Mouse (Mus musculus) intestine, postnatal 0 days (tissue): Measurements from ENCODE around the gene Krtap12-1. TPM values are rescaled to one million over a fixed set of nuclear protein-coding genes. Genes with fewer than 3 reads are reported as not detected.
"Not testable (repeated sequence)": the region's sequence is repeated elsewhere in the genome, so short reads cannot be mapped to it uniquely, and the experiment has no call there.

Experiments
- ATAC-seq: fragments of 200-750 bp; cut with Nextera tagmentation; 2 replicates; pipeline ENCODE4 v1.8.0; 2017; ENCODE audit warnings: mild to moderate bottlenecking, moderate TSS enrichment, moderate library complexity
- H3K27ac ChIP-seq: fragments of 300-500 bp; sonication (generic); 2 replicates; pipeline ENCODE4 v1.5.1; 2014; ENCODE audit warnings: mild to moderate bottlenecking, low read depth, low read length, moderate library complexity
- H3K27me3 ChIP-seq: fragments of 300-500 bp; sonication (generic); replicated peaks from 2 replicates; pipeline ENCODE4 v1.6.1; 2014; ENCODE audit warnings: low read length, mixed read lengths; ENCODE audit not compliant: control insufficient read depth, insufficient read depth
- H3K36me3 ChIP-seq: fragments of 300-500 bp; sonication (generic); 2 replicates; pipeline ENCODE4 v1.6.1; 2014; ENCODE audit warnings: mild to moderate bottlenecking, moderate library complexity; ENCODE audit not compliant: control insufficient read depth, insufficient read depth
- H3K4me1 ChIP-seq: fragments of 300-500 bp; sonication (generic); replicated peaks from 2 replicates; pipeline ENCODE4 v1.6.1; 2014; ENCODE audit warnings: antibody characterized with exemption, low read length, mixed read lengths; ENCODE audit not compliant: control insufficient read depth, insufficient read depth
- H3K4me2 ChIP-seq: fragments of 300-500 bp; sonication (generic); replicated peaks from 2 replicates; pipeline ENCODE4 v1.6.1; 2014; ENCODE audit warnings: low read depth, mild to moderate bottlenecking, moderate library complexity
- H3K4me3 ChIP-seq: fragments of 300-500 bp; sonication (generic); 2 replicates; pipeline ENCODE4 v1.5.1; 2014; ENCODE audit warnings: low read depth, low read length
- H3K9ac ChIP-seq: fragments of 300-500 bp; sonication (generic); 2 replicates; pipeline ENCODE4 v1.6.1; 2014; ENCODE audit warnings: mild to moderate bottlenecking, low read depth, low read length
- H3K9me3 ChIP-seq: fragments of 300-500 bp; sonication (generic); 2 replicates; pipeline ENCODE4 v1.6.1; 2016; ENCODE audit warnings: mixed run types; ENCODE audit not compliant: control insufficient read depth
- CTCF ChIP-seq: sonication (generic); IDR thresholded peaks from 2 replicates; pipeline ENCODE4 v1.5.1; 2016; ENCODE audit warnings: low read depth, mild to moderate bottlenecking, control low read depth, antibody characterized with exemption, moderate library complexity
- WGBS: fragments of 180-500 bp; shearing (Covaris S2); extraction: QIAGEN DNeasy Blood & Tissue Kit; methylation state at CpG from one replicate; pipeline ENCODE4 v1.1.7; 2014; 5-methylcytosine and 5-hydroxymethylcytosine counted together
- polyA plus RNA-seq: library from polyadenylated mRNA; unstranded; fragments of >200 nt; fragmentation: Nextera tagmentation; extraction: Ambion mirVana; gene quantifications from 2 replicates; pipeline ENCODE4 v1.2.1, GENCODE M21; 2015

The Krtap12-1 gene
- polyA plus RNA-seq = not detected in 2 replicates

DNA sequence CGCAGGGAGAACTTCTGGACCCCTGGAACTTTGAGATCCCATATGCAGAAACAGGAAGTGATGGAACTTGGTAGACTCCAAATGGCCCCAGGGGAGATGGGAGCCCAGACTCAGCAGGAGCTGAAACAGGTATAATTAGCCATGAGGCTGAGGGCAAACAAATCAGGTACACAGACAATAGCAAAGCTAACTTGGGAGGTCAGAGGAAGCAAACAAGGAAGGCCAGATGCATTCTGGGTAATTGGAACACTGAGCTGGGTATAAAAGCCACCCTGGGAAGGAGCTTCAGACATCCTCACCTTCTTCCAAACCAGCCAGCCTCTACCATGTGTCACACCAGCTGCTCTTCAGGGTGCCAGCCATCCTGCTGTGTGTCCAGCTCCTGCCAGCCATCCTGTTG, at the start of gene Krtap12-1:
Krtap12-1 (plus strand) TSS at position 301 of the 400 bp plus-strand sequence.
- not testable (repeated sequence) for H3K9me3 ChIP-seq, ATAC-seq
- 83% methylated on average over 1 of the region's 1 CpGs for WGBS

DNA sequence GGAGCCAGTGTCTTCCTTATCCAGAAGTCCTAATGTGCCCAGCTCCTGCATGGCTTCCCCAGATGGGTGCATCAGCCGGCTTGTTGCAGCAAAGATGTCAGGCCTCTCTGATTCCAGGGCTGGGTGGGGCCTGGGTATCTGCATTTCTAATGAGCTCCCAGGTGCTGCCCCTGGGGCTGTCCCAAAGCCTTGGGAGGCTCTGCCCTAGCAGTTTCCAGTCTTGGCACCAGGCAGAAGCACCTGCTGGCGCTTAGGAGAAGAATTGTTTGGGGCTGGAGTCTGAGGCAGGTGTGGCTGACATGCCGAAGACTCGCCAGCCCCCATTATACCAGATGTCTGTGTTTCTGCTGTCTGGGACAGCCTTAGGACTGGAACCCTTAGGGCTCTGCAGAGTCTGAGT, 49.7 kb upstream of the Krtap12-1 start:
- Histone ChIP-seq H3K4me1 (no peaks in the 10 kb centered on the region), H3K27me3 (no peaks in the 10 kb centered on the region), H3K36me3 (no peaks in the 10 kb centered on the region), H3K4me3 (no peak overlapping the region), H3K27ac (no peak overlapping the region), H3K9ac (no peak overlapping the region), H3K4me2 (no peak overlapping the region), H3K9me3 (no peaks in the 10 kb centered on the region)
- WGBS = 75% methylated on average over 4 of the region's 4 CpGs
- ATAC-seq = no peak
- TF ChIP-seq CTCF = no peak

More for the DNA sequence above, at the start of gene Krtap12-1:
- H3K27me3 ChIP-seq, H3K36me3 ChIP-seq, H3K27ac ChIP-seq, H3K4me1 ChIP-seq, H3K4me3 ChIP-seq, H3K4me2 ChIP-seq, H3K9ac ChIP-seq: not testable (repeated sequence)

DNA sequence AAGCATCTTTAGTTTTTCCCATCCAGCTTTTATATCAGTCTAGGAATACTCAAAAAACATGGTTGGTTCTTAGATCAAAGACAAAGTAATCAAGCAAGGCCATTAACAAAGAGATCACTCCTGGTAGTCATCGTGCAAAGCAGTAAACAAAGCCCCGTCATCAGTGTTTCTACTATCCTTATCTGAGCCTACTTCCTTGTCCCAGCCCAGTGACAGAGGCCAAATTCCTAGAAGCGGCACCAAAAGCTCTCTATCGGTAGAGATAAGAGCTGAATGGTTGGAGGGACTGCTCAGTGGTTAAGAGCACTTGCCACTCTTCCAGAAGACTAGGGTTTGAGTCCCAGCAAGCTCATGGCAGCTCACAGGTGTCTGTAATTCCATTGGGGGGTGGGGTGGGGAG, 48.9 kb upstream of the Krtap12-1 start:
- H3K4me3 ChIP-seq = no peak overlapping the region
- TF ChIP-seq CTCF = no peak
- H3K36me3 ChIP-seq = no peaks in the 10 kb centered on the region
- H3K9me3 ChIP-seq = no peaks in the 10 kb centered on the region
- peaks cover under 1% of the 10 kb centered on the region; the same call in 1 of the 2 replicates for H3K27me3 ChIP-seq
- H3K4me2 ChIP-seq = no peak overlapping the region
- H3K27ac ChIP-seq = no peak overlapping the region
- 21% methylated on average over 4 of the region's 4 CpGs for WGBS
- H3K9ac ChIP-seq = no peak overlapping the region
- no peak; the same call in 1 of the 2 replicates for ATAC-seq
- H3K4me1 ChIP-seq = no peaks in the 10 kb centered on the region

DNA sequence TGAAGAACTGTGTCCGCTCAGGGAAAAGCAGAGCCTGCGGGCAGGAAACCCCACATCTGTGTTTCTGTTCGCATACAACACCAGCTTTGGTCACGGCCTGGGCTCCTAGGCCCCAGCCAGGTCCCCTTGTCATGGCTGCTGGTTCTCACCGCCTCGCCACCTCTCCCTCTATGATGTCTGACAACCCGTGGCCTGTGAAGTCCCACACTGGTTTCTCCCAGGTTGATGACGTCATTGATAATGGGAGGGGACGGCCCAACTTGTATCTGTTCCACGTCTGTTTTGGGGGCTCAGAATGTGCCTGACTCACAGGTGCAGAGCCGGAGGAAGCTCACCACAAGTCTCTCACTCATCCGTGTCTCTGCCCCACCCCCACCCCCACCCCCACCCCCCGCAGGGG, 46.6 kb upstream of the Krtap12-1 start:
- no peak for ATAC-seq
- WGBS = 58% methylated on average over 13 of the region's 13 CpGs
- no peak overlapping the region for H3K4me2 ChIP-seq
- H3K4me1 ChIP-seq = no peaks in the 10 kb centered on the region
- no peak for TF ChIP-seq CTCF
- H3K9ac ChIP-seq = no peak overlapping the region
- no peak overlapping the region for H3K27ac ChIP-seq
- no peaks in the 10 kb centered on the region for H3K36me3 ChIP-seq
- H3K27me3 ChIP-seq = peaks cover 22% of the 10 kb centered on the region
- no peaks in the 10 kb centered on the region for H3K9me3 ChIP-seq
- H3K4me3 ChIP-seq = no peak overlapping the region

DNA sequence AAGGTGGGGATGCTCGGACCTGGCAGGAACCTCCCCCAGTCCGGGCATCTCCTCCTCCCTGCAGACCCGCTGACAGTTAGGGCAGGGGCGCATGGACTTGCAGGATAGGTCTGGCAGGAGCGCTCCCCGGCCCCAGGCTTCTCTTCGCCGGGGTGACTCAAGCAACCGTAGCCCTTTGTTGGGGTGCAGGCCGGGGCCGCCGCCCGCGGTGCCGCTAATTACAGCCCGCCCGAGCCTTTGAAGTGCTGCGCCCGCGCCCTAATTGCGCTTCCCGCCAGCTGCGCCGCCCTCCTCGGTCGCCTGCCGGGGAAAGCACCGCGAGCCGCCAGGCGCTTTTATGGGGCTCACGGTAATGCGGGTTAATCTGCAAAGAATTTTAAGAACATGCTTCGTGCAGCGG, 42.8 kb upstream of the Krtap12-1 start:
- no peaks in the 10 kb centered on the region for H3K9me3 ChIP-seq
- no peak overlapping the region for H3K27ac ChIP-seq
- under 1% methylated on average over 35 of the region's 35 CpGs for WGBS
- 0 out of 2 replicates have a peak, but pooled peaks have one; percentile 8 for ATAC-seq
- H3K36me3 ChIP-seq = no peaks in the 10 kb centered on the region
- H3K4me1 ChIP-seq = no peaks in the 10 kb centered on the region
- TF ChIP-seq CTCF = no peak
- no peak overlapping the region for H3K4me3 ChIP-seq
- no peak overlapping the region for H3K9ac ChIP-seq
- H3K27me3 ChIP-seq = peaks cover 26% of the 10 kb centered on the region
- H3K4me2 ChIP-seq = peak overlapping the region; percentile 52

DNA sequence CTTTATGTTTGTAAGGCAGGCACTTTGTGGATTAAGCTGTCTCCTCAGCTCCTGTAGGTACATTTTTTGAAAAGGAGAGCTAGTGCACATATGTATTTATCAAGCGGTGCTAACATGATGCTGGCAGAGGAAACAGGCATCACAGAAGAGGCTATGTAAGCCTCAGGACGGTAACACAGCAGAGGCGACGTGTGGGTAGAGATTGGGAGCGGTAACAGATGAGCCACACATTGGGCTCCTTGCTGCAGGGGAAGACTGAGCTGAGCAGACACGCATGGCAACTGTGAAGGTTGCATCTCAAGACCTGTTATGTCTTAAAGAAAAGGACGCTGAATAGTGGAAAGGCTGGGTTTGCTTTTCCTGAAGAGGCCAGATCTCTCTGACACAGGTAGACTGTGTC, 37.4 kb upstream of the Krtap12-1 start:
- Histone ChIP-seq H3K9me3 (no peaks in the 10 kb centered on the region), H3K4me1 (no peaks in the 10 kb centered on the region), H3K4me2 (no peak overlapping the region), H3K27me3 (peaks cover 19% of the 10 kb centered on the region), H3K27ac (no peak overlapping the region), H3K36me3 (no peaks in the 10 kb centered on the region), H3K4me3 (no peak overlapping the region), H3K9ac (no peak overlapping the region)
- no peak for TF ChIP-seq CTCF
- 81% methylated on average over 7 of the region's 7 CpGs for WGBS
- no peak for ATAC-seq

DNA sequence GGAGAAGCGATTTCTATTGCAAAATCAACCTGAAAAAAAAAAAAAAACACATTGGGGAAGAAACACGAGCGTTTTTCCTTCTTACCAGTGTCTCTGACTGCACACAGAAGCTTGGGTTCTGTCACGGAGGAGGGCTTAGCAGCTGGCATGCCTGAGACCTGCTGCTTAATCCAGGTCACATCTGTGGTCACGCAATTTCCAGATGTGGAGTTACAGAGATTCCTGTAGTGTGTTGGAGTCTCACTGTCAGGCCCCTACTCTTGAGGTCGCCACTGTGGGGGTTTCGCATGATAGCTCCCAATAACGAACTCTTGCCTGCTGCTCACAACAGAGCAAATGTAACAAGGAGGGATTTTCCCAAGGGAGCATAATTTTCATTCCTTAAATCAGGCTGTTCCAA, 36.2 kb upstream of the Krtap12-1 start:
- Histone ChIP-seq H3K36me3 (no peaks in the 10 kb centered on the region), H3K4me2 (no peak overlapping the region), H3K9me3 (no peaks in the 10 kb centered on the region), H3K27ac (no peak overlapping the region), H3K27me3 (0 out of 2 replicates have a peak, but pooled peaks cover 12% of the 10 kb centered on the region), H3K4me3 (no peak overlapping the region), H3K4me1 (no peaks in the 10 kb centered on the region), H3K9ac (no peak overlapping the region)
- 53% methylated on average over 8 of the region's 8 CpGs for WGBS
- ATAC-seq = no peak
- TF ChIP-seq CTCF = no peak
